Mouse (Mus musculus) adrenal gland, postnatal 25 days (tissue): ENCODE measurements around the gene Abcg8. TPM values are rescaled to one million over a fixed set of nuclear protein-coding genes. Genes with fewer than 3 reads are reported as not detected.

Source experiments
- DNase-seq: peaks from one replicate; pipeline ENCODE4 v3.0.0; 2021; ENCODE audit warnings: mixed read lengths
- long read RNA-seq: library from polyadenylated mRNA; stranded (forward); transcript quantifications from one replicate; pipeline ENCODE4 v2.0.0, GENCODE M21; 2021
- total RNA-seq: library from RNA; stranded (reverse); gene quantifications from 2 replicates; pipeline ENCODE4 v1.2.3, GENCODE M21; 2021

Abcg8 gene
- total RNA-seq, result 0.09 and 0.81 TPM in 2 replicates
- long read RNA-seq, transcript Abcg8-201 (13 exons, 3,667 nt), result minor isoform, 22 of 52 reads
- long read RNA-seq, transcript Abcg8-203 (13 exons, 2,284 nt), result major isoform, 23 of 52 reads
- long read RNA-seq, partial matches to known transcripts, result 0 of 52 reads
- long read RNA-seq, other reads (novel, unspliced or antisense), result 7 of 52 reads

GRCm38 (mm10) chr17:84675951-84676366, at the start of gene Abcg8:
Gene Abcg8, plus strand, starts transcription at chr17:84676302.
- DNase-seq, result peak; percentile 10

- no peak for DNase-seq
These were observed 49.2 kb upstream of the Abcg8 start for GRCm38 (mm10) chr17:84626857-84627305.

- DNase-seq, result peak; percentile 13
These were observed 48.4 kb upstream of the Abcg8 start for GRCm38 (mm10) chr17:84627721-84628120.

- no peak for DNase-seq
These were observed 47.5 kb upstream of the Abcg8 start for GRCm38 (mm10) chr17:84628611-84629010.

- no peak for DNase-seq
These were observed 44.3 kb upstream of the Abcg8 start for GRCm38 (mm10) chr17:84631836-84632235.

GRCm38 (mm10) chr17:84633443-84633842, 42.7 kb upstream of the Abcg8 start:
- no peak for DNase-seq

- no peak for DNase-seq
These were observed 39.8 kb upstream of the Abcg8 start for GRCm38 (mm10) chr17:84636328-84636727.

- DNase-seq, result no peak
These were observed 38.1 kb upstream of the Abcg8 start for GRCm38 (mm10) chr17:84637971-84638370.

GRCm38 (mm10) chr17:84639796-84640378, 36.2 kb upstream of the Abcg8 start:
- no peak for DNase-seq

- DNase-seq, result peak; percentile 38
These were observed 34.2 kb upstream of the Abcg8 start for GRCm38 (mm10) chr17:84641893-84642292.

- DNase-seq, result no peak
These were observed 33.8 kb upstream of the Abcg8 start for GRCm38 (mm10) chr17:84642324-84642723.

GRCm38 (mm10) chr17:84644292-84645050, 31.6 kb upstream of the Abcg8 start:
- no peak for DNase-seq

GRCm38 (mm10) chr17:84645119-84645518, 31.0 kb upstream of the Abcg8 start:
- DNase-seq, result no peak

GRCm38 (mm10) chr17:84645894-84646293, 30.2 kb upstream of the Abcg8 start:
- DNase-seq, result no peak

- no peak for DNase-seq
These were observed 29.6 kb upstream of the Abcg8 start for GRCm38 (mm10) chr17:84646477-84646876.

GRCm38 (mm10) chr17:84647630-84648029, 28.5 kb upstream of the Abcg8 start:
- DNase-seq, result no peak

GRCm38 (mm10) chr17:84650302-84651017, 25.6 kb upstream of the Abcg8 start:
- no peak for DNase-seq

- no peak for DNase-seq
These were observed 22.6 kb upstream of the Abcg8 start for GRCm38 (mm10) chr17:84653544-84653943.

- no peak for DNase-seq
These were observed 19.9 kb upstream of the Abcg8 start for GRCm38 (mm10) chr17:84656205-84656604.

GRCm38 (mm10) chr17:84656653-84657421, 19.3 kb upstream of the Abcg8 start:
- no peak for DNase-seq

GRCm38 (mm10) chr17:84657422-84657732, 18.7 kb upstream of the Abcg8 start:
- no peak for DNase-seq

- DNase-seq, result no peak
These were observed 18.3 kb upstream of the Abcg8 start for GRCm38 (mm10) chr17:84657782-84658181.
